Mouse (Mus musculus): ENCODE measurements at regions not wholly inside any gene's neighbourhood (a gene's known extent, or its start where the extent isn't known, plus 50 kb on each side); places are given as distances from the start of the nearest gene placed in this dataset.

- TF ChIP-seq POLR2A (IDR thresholded peaks at IDR 0.05; ENCODE audit: extremely low read depth, insufficient read depth, low read length) (no peak), CTCF (IDR thresholded peaks at IDR 0.05; ENCODE audit: low read depth, low read length) (no peak)
Measured at GRCm38 (mm10) chr13:52015496-52015895, 169.0 kb downstream of the Gadd45g start.

All from liver, adult 2 months (tissue).